Mouse (Mus musculus): ENCODE measurements at regions not wholly inside any gene's neighbourhood (a gene's known extent, or its start where the extent isn't known, plus 50 kb on each side); places are given as distances from the start of the nearest gene placed in this dataset.

DNA sequence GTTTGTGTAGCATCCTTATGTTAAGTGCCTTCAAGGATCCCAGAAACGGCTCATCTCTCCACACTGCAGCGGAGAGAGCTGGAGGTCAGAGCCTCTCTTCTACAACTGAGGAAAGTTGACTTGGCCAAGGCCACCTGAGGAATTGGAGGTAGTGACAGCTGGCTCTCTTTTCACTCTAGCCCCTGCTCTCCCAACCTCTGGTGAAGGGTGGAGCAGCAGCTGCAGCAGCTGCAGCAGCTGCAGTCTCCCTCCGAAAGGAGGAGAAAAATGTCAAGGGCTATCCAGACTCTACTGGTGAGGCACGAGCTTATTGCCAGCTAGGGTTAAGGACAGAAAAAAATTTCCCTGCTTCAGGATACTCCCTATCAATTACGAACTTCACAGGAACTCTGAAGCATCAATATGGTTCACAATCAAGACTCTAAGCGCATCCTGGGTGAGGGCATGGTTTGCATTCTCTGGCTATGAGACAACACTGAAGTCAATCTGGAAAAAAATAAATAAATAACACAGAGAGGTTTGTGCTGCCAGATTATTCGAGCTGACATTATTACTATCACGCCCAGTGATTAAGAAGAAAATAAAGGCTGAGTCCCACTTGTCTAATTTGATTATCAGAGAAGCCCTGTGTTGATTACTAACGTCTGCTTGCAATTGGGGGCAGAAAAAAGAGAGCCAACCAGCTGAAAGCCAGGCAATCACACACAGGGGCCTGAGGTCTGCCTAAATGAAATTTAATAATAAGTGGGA, 134.2 kb upstream of the Rad23b start:
- Histone ChIP-seq H3K4me3 (ENCODE audit: low read length) (no peak overlapping the region), H3K4me2 (ENCODE audit: low read depth, low read length) (no peak overlapping the region), H3K36me3 (ENCODE audit: control insufficient read depth, insufficient read depth) (no peaks in the 10 kb centered on the region), H3K9me3 (replicated peaks; ENCODE audit: control insufficient read depth, low read length) (no peaks in the 10 kb centered on the region), H3K27me3 (ENCODE audit: control insufficient read depth, insufficient read depth, low read length) (no peaks in the 10 kb centered on the region), H3K4me1 (ENCODE audit: control insufficient read depth, insufficient read depth, low read length) (no peaks in the 10 kb centered on the region), H3K27ac (ENCODE audit: low read length) (no peak overlapping the region), H3K9ac (ENCODE audit: low read length) (no peak overlapping the region)
- 51% methylated on average over 9 of the region's 9 CpGs for WGBS
- ATAC-seq (replicated peaks; ENCODE audit: extremely low read depth, insufficient read depth, low FRiP score), result no peak

DNA sequence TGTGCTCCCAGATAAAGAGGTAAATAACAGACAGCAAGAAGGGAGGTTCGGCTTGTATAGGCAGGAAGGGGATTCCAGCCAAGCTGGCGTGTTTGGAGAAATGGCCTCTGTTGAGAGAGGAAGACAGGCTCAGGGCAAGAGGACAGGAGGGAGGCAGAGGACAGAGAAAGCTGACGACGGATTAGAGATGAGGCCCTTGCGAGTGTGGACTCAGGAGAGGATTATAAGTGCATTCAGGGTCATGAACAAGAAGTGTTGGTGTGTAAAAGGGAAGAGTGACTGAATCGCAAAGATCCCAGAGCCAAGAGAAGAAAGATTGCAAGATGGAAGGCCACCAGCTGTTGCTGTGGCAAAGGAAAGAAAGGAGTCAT, 133.7 kb upstream of the Rad23b start:
- no peaks in the 10 kb centered on the region for H3K9me3 ChIP-seq (replicated peaks; ENCODE audit: control insufficient read depth, low read length)
- no peaks in the 10 kb centered on the region for H3K36me3 ChIP-seq (ENCODE audit: control insufficient read depth, insufficient read depth)
- no peaks in the 10 kb centered on the region for H3K4me1 ChIP-seq (ENCODE audit: control insufficient read depth, insufficient read depth, low read length)
- 58% methylated on average over 6 of the region's 6 CpGs for WGBS
- no peak overlapping the region for H3K4me2 ChIP-seq (ENCODE audit: low read depth, low read length)
- no peak for ATAC-seq (replicated peaks; ENCODE audit: extremely low read depth, insufficient read depth, low FRiP score)
- H3K9ac ChIP-seq (ENCODE audit: low read length), result no peak overlapping the region
- H3K27me3 ChIP-seq (ENCODE audit: control insufficient read depth, insufficient read depth, low read length), result no peaks in the 10 kb centered on the region
- H3K27ac ChIP-seq (ENCODE audit: low read length), result no peak overlapping the region
- H3K4me3 ChIP-seq (ENCODE audit: low read length), result no peak overlapping the region

DNA sequence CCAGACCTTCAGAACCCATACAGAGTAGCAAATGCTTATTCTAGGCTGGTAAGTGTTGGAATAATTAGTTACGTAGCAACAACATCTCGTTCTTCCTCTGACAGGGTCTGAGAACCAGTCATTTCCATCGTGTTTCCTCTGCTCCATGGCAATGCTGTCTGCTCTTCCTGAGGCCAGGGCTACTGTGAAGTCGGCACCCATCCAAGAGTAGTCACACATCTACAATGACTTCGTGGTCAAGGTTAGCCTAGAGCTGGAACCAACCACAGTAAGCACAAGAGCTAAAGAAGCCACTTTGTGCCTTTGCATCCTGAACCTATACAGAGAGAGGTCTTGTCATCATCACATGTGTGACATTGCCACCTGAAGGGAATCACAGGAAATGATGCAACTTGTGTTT, 124.1 kb upstream of the Rad23b start:
- no peak overlapping the region for H3K4me2 ChIP-seq (ENCODE audit: low read depth, low read length)
- H3K9me3 ChIP-seq (replicated peaks; ENCODE audit: control insufficient read depth, low read length), result no peaks in the 10 kb centered on the region
- H3K4me3 ChIP-seq (ENCODE audit: low read length), result no peak overlapping the region
- H3K27ac ChIP-seq (ENCODE audit: low read length), result no peak overlapping the region
- H3K9ac ChIP-seq (ENCODE audit: low read length), result no peak overlapping the region
- WGBS, result 78% methylated on average over 5 of the region's 5 CpGs
- H3K36me3 ChIP-seq (ENCODE audit: control insufficient read depth, insufficient read depth), result no peaks in the 10 kb centered on the region
- ATAC-seq (replicated peaks; ENCODE audit: extremely low read depth, insufficient read depth, low FRiP score), result no peak
- no peaks in the 10 kb centered on the region for H3K27me3 ChIP-seq (ENCODE audit: control insufficient read depth, insufficient read depth, low read length)
- no peaks in the 10 kb centered on the region for H3K4me1 ChIP-seq (ENCODE audit: control insufficient read depth, insufficient read depth, low read length)

DNA sequence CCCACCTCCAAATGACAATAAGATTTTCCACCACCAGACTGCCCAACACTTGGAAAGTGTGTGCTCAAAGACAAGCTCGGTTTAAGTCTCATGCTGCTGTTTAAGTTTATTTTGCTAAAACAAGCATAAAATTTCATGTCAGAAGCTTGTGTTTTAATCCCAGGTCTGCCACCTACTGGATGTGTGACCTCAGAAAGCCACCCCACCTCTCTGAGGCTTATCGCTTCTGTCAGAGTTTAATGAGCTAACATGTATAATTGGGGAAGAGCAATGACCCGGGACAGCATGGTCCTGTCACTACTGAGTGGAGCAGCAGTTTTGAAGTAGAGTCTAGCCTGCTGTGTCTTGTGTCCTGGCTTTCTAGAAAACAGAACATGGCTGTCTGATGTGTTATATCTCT, 122.4 kb upstream of the Rad23b start:
- H3K4me1 ChIP-seq (ENCODE audit: control insufficient read depth, insufficient read depth, low read length), result no peaks in the 10 kb centered on the region
- H3K9me3 ChIP-seq (replicated peaks; ENCODE audit: control insufficient read depth, low read length), result no peaks in the 10 kb centered on the region
- no peak overlapping the region for H3K9ac ChIP-seq (ENCODE audit: low read length)
- no peak overlapping the region for H3K27ac ChIP-seq (ENCODE audit: low read length)
- H3K4me2 ChIP-seq (ENCODE audit: low read depth, low read length), result no peak overlapping the region
- H3K36me3 ChIP-seq (ENCODE audit: control insufficient read depth, insufficient read depth), result no peaks in the 10 kb centered on the region
- 47% methylated on average over 3 of the region's 3 CpGs for WGBS
- no peak overlapping the region for H3K4me3 ChIP-seq (ENCODE audit: low read length)
- no peaks in the 10 kb centered on the region for H3K27me3 ChIP-seq (ENCODE audit: control insufficient read depth, insufficient read depth, low read length)
- no peak for ATAC-seq (replicated peaks; ENCODE audit: extremely low read depth, insufficient read depth, low FRiP score)

DNA sequence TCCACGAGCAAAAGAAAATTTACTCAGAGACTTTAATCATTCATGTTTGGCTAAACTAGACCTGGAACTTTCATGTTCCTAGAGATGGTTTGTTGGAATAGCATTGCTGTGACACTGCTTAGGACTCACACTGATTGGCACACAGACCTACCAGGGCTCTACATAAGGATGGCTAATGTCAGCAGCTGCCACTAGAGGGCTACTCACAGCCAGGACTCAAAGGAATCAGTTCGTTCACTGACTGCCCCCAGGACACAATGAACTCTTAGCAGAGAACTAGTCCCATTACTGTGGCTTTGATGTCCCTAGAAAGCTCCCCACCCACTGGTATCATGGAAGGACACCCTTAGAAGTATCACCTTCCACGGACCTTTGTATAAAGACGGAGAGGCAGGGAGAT, 118.3 kb upstream of the Rad23b start:
- Histone ChIP-seq H3K9ac (ENCODE audit: low read length) (no peak overlapping the region), H3K4me1 (ENCODE audit: control insufficient read depth, insufficient read depth, low read length) (no peaks in the 10 kb centered on the region), H3K9me3 (replicated peaks; ENCODE audit: control insufficient read depth, low read length) (no peaks in the 10 kb centered on the region), H3K36me3 (ENCODE audit: control insufficient read depth, insufficient read depth) (no peaks in the 10 kb centered on the region), H3K27ac (ENCODE audit: low read length) (no peak overlapping the region), H3K4me2 (ENCODE audit: low read depth, low read length) (no peak overlapping the region), H3K27me3 (ENCODE audit: control insufficient read depth, insufficient read depth, low read length) (no peaks in the 10 kb centered on the region), H3K4me3 (ENCODE audit: low read length) (no peak overlapping the region)
- ATAC-seq (replicated peaks; ENCODE audit: extremely low read depth, insufficient read depth, low FRiP score), result no peak
- WGBS, result 40% methylated on average over 4 of the region's 4 CpGs

DNA sequence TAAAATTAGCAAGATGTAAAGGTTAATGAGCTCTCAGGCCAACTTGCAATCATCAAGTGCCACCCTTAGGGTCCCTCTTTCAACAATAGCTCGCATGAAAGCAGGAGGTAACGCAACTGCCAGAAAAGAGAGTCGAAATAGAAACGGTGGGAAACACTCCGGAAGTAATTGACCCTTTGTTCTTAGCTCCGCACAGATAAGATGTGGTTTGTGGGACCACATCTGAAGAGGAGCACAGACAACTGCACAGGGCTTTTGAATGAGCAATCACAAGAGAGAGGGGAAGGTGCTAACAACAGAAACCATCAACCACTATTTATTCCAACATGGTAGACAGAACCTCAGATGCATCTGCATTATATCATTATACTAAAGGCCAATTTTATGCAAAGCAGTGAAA, 112.0 kb upstream of the Rad23b start:
- Histone ChIP-seq H3K9ac (ENCODE audit: low read length) (no peak overlapping the region), H3K27me3 (ENCODE audit: control insufficient read depth, insufficient read depth, low read length) (no peaks in the 10 kb centered on the region), H3K4me3 (ENCODE audit: low read length) (no peak overlapping the region), H3K4me1 (ENCODE audit: control insufficient read depth, insufficient read depth, low read length) (no peaks in the 10 kb centered on the region), H3K27ac (ENCODE audit: low read length) (no peak overlapping the region), H3K4me2 (ENCODE audit: low read depth, low read length) (no peak overlapping the region), H3K36me3 (ENCODE audit: control insufficient read depth, insufficient read depth) (no peaks in the 10 kb centered on the region), H3K9me3 (replicated peaks; ENCODE audit: control insufficient read depth, low read length) (no peaks in the 10 kb centered on the region)
- no peak for ATAC-seq (replicated peaks; ENCODE audit: extremely low read depth, insufficient read depth, low FRiP score)
- WGBS, result 51% methylated on average over 6 of the region's 6 CpGs

DNA sequence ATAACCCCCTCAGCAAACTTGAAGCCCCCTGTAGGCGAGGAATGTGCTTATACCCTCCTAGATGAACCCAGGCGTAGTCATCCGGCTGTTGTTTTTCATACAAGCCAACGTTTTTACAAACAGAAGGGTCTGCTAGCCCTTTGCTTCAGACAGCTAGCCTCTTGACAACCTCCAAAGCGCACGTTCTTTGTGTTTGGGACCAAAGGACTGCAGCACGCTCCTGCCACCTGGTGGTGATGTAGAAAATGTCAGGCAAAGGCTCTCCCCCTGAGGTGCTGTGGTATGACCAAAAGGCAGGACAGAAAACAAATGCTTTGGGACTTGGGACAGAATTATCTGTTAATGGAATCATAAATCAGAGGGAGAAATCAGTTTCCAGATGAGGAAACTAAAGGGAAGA, 109.4 kb upstream of the Rad23b start:
- Histone ChIP-seq H3K4me2 (ENCODE audit: low read depth, low read length) (no peak overlapping the region), H3K36me3 (ENCODE audit: control insufficient read depth, insufficient read depth) (no peaks in the 10 kb centered on the region), H3K4me3 (ENCODE audit: low read length) (no peak overlapping the region), H3K9me3 (replicated peaks; ENCODE audit: control insufficient read depth, low read length) (no peaks in the 10 kb centered on the region), H3K27ac (ENCODE audit: low read length) (no peak overlapping the region), H3K9ac (ENCODE audit: low read length) (no peak overlapping the region), H3K4me1 (ENCODE audit: control insufficient read depth, insufficient read depth, low read length) (no peaks in the 10 kb centered on the region), H3K27me3 (ENCODE audit: control insufficient read depth, insufficient read depth, low read length) (no peaks in the 10 kb centered on the region)
- ATAC-seq (replicated peaks; ENCODE audit: extremely low read depth, insufficient read depth, low FRiP score), result peak; percentile 10; the same call in 1 of the 2 replicates
- WGBS, result 4% methylated on average over 7 of the region's 7 CpGs

DNA sequence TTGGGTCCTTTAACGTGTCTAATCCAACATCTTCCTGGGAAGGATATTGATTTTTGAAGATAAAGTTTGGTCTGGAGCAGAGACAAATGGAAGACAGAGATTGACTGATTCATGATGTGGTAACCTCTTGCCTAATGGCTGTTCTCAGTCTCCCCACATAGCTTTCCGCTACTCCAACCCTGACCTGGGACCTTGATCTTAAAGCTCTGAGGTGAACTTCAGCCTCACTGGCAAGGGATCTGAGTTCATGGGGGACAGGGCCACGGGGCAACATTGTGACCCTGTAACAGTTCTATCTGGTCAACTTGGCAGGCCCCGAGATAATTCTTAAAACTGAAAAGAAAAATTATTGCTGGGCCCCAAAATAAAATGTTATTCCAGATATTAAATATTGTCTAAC, 107.5 kb upstream of the Rad23b start:
- Histone ChIP-seq H3K9me3 (replicated peaks; ENCODE audit: control insufficient read depth, low read length) (no peaks in the 10 kb centered on the region), H3K27ac (ENCODE audit: low read length) (no peak overlapping the region), H3K27me3 (ENCODE audit: control insufficient read depth, insufficient read depth, low read length) (no peaks in the 10 kb centered on the region), H3K9ac (ENCODE audit: low read length) (no peak overlapping the region), H3K4me2 (ENCODE audit: low read depth, low read length) (no peak overlapping the region), H3K4me3 (ENCODE audit: low read length) (no peak overlapping the region), H3K36me3 (ENCODE audit: control insufficient read depth, insufficient read depth) (no peaks in the 10 kb centered on the region), H3K4me1 (ENCODE audit: control insufficient read depth, insufficient read depth, low read length) (no peaks in the 10 kb centered on the region)
- no peak for ATAC-seq (replicated peaks; ENCODE audit: extremely low read depth, insufficient read depth, low FRiP score)
- WGBS, result 80% methylated on average over 4 of the region's 4 CpGs

DNA sequence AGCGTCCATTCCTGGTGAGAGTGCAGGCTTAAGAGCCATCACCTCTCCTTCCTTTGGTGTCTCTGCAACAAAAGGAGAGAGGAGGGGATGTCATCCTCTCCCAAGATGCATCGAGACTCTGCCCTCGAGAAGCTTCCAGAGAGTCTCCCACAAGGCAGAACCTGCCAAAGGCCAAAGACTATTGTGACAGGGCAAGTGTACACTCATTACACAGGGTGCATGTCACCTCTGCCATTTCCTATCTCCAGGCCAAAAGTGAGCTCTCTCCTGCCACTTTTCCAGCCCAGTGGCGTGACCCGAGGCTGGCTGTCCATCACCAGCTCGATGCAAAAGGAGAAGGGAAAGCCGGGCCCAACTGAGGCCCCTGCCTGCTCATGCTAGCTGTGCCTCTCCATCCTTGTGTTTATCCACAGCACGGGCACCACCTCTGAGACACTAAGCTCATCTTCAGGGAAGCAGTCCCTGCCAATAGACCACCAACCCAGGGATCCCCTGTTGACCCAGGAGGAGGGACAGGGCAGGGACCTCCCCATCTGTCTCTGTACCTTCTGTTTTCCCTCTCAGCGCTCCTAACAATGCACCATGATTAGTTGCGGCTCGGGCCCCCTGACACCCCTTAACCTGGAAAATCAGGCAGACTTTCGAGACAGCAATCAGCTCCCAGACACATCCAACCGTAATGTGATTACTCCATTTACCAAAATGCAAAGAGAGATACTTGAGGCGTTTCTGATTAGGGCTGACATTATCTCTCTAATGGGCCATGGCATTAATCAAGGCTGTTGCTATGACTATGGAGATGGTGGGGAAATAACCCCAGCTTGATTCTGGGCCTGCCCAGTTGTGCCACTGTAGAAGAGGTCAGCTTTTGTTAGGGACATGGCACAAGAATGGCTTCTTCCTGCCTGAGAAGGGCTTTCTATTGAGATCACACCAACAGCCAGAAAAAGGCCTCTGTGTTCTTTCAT, 106.5 kb upstream of the Rad23b start:
- no peak overlapping the region for H3K27ac ChIP-seq (ENCODE audit: low read length)
- H3K4me2 ChIP-seq (ENCODE audit: low read depth, low read length), result no peak overlapping the region
- no peaks in the 10 kb centered on the region for H3K27me3 ChIP-seq (ENCODE audit: control insufficient read depth, insufficient read depth, low read length)
- no peaks in the 10 kb centered on the region for H3K9me3 ChIP-seq (replicated peaks; ENCODE audit: control insufficient read depth, low read length)
- H3K4me1 ChIP-seq (ENCODE audit: control insufficient read depth, insufficient read depth, low read length), result no peaks in the 10 kb centered on the region
- WGBS, result 66% methylated on average over 14 of the region's 14 CpGs
- H3K4me3 ChIP-seq (ENCODE audit: low read length), result no peak overlapping the region
- ATAC-seq (replicated peaks; ENCODE audit: extremely low read depth, insufficient read depth, low FRiP score), result no peak
- H3K9ac ChIP-seq (ENCODE audit: low read length), result no peak overlapping the region
- no peaks in the 10 kb centered on the region for H3K36me3 ChIP-seq (ENCODE audit: control insufficient read depth, insufficient read depth)

Measured in heart, embryonic 16.5 days (tissue).